In the genomic region with DNA sequence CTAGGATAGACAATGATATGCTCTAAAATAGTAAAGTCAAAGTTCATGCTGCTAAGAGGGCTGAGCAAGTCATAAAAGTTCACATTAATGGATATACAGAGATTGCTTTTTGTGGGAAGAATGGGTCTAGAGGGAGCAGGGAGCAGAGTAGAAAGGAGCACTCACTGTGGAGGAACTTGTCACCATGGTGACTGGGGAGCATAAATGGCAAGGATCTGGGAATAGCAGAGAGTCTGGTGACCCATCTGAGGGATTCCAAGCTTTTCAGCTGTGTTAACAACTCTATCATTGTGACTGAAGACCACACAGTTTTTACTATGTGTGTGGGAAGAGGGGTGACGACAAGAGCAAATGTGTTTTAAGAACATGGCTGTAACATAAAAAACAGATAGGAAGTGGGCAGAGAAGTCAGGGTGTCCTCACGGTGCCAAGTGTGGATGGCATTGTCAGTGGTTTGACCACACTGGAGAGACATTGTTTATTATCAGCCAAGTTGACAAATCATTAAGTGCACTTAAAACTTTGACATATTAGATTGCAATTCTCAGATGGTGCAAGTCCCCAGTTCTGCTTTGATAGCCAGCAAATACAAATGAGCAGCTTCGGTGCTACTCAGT, we compare ENCODE assay signal across 22 mouse cellular contexts. TPM values are rescaled to one million over a fixed set of nuclear protein-coding genes. Genes with fewer than 3 reads are reported as not detected.
DNase-seq lines count a peak whose midpoint lies in the region; ATAC-seq and TF ChIP-seq lines count a peak whose summit lies in the region.
"Had no signal": no experiment of that assay in that cellular context is flagged by ENCODE, and none has a peak within 500 bp of the region (broad histone marks: within the 10 kb centered on the region; RNA-seq: fewer than 3 reads in every experiment).

No protein-coding gene starts in this region.

- H3K9me3 ChIP-seq in hindbrain, postnatal 0 days (ENCODE audit: low read length) = no peaks in the 10 kb centered on the region
- H3K9me3 ChIP-seq in hindbrain, embryonic 14.5 days (ENCODE audit: control insufficient read depth, low read length) = no peaks in the 10 kb centered on the region
- H3K9me3 ChIP-seq in midbrain, embryonic 16.5 days (replicated peaks; ENCODE audit: control insufficient read depth, low read length, poor library complexity, severe bottlenecking) = no peaks in the 10 kb centered on the region
- H3K9me3 ChIP-seq: hindbrain, embryonic 12.5 days; kidney, embryonic 15.5 days; limb, embryonic 12.5 days; liver, embryonic 12.5 days had no signal

- no peak for DNase-seq in hindbrain, postnatal 0 days (ENCODE audit: low spot score)
- DNase-seq in hindbrain, embryonic 14.5 days (ENCODE audit: low spot score) = no peak
- DNase-seq in 416B (ENCODE audit: low read depth) = peak; percentile 12
- DNase-seq in brain, adult 2 months (ENCODE audit: low read depth, low spot score) = peak; percentile 16
- no peak for DNase-seq in kidney, postnatal 36 days
- DNase-seq in embryo, embryonic 11 days = no peak
- DNase-seq: adrenal gland, adult 2 months; cerebellum, postnatal 10 days; heart, postnatal 10 days; lung, adult 2 months; right cerebral cortex, postnatal 4 days had no signal

- no peak overlapping the region for H3K4me3 ChIP-seq in hindbrain, postnatal 0 days (ENCODE audit: low read length)
- H3K4me3 ChIP-seq in hindbrain, embryonic 14.5 days (replicated peaks; ENCODE audit: low read length) = no peak overlapping the region
- no peak overlapping the region for H3K4me3 ChIP-seq in midbrain, embryonic 16.5 days (ENCODE audit: low read depth, low read length)
- H3K4me3 ChIP-seq: hindbrain, embryonic 12.5 days; kidney, embryonic 15.5 days; limb, embryonic 12.5 days; liver, embryonic 12.5 days had no signal

- H3K27ac ChIP-seq in hindbrain, postnatal 0 days = no peak overlapping the region
- H3K27ac ChIP-seq in hindbrain, embryonic 14.5 days = no peak overlapping the region
- H3K27ac ChIP-seq in midbrain, embryonic 16.5 days (ENCODE audit: low read length) = no peak overlapping the region
- H3K27ac ChIP-seq: hindbrain, embryonic 12.5 days; kidney, embryonic 15.5 days; limb, embryonic 12.5 days; liver, embryonic 12.5 days; stomach, postnatal 0 days had no signal

- 59% methylated on average over 3 of the region's 3 CpGs for WGBS in hindbrain, postnatal 0 days
- WGBS in hindbrain, embryonic 14.5 days = 54% methylated on average over 3 of the region's 3 CpGs
- WGBS in midbrain, embryonic 16.5 days = 68% methylated on average over 3 of the region's 3 CpGs

- peak; percentile 53 for ATAC-seq in hindbrain, postnatal 0 days
- ATAC-seq in hindbrain, embryonic 14.5 days (ENCODE audit: low FRiP score) = no peak
- 0 out of 2 replicates have a peak, but pooled peaks have one; percentile 36 for ATAC-seq in midbrain, embryonic 16.5 days
- ATAC-seq: intestine, postnatal 0 days; liver, embryonic 12.5 days had no signal

- TF ChIP-seq CTCF in hindbrain, postnatal 0 days (IDR thresholded peaks at IDR 0.05; ENCODE audit: low read depth) = no peak

- H3K36me3 ChIP-seq in hindbrain, postnatal 0 days (ENCODE audit: insufficient read depth, low read length) = no peaks in the 10 kb centered on the region
- no peaks in the 10 kb centered on the region for H3K36me3 ChIP-seq in hindbrain, embryonic 14.5 days (replicated peaks; ENCODE audit: control insufficient read depth, insufficient read depth)
- no peaks in the 10 kb centered on the region for H3K36me3 ChIP-seq in midbrain, embryonic 16.5 days (ENCODE audit: control insufficient read depth, insufficient read depth, low read length)
- H3K36me3 ChIP-seq: hindbrain, embryonic 12.5 days; kidney, embryonic 15.5 days; limb, embryonic 12.5 days; liver, embryonic 12.5 days had no signal

- H3K27me3 ChIP-seq in hindbrain, postnatal 0 days (ENCODE audit: insufficient read depth, low read length) = no peaks in the 10 kb centered on the region
- H3K27me3 ChIP-seq in hindbrain, embryonic 14.5 days (ENCODE audit: control insufficient read depth, insufficient read depth, low read length) = no peaks in the 10 kb centered on the region
- no peaks in the 10 kb centered on the region for H3K27me3 ChIP-seq in midbrain, embryonic 16.5 days (ENCODE audit: control insufficient read depth, insufficient read depth, low read depth, low read length)
- H3K27me3 ChIP-seq: hindbrain, embryonic 12.5 days; kidney, embryonic 15.5 days; limb, embryonic 12.5 days; liver, embryonic 12.5 days had no signal

- no peak overlapping the region for H3K9ac ChIP-seq in hindbrain, postnatal 0 days (replicated peaks; ENCODE audit: low read length)
- H3K9ac ChIP-seq in hindbrain, embryonic 14.5 days = no peak overlapping the region
- H3K9ac ChIP-seq in midbrain, embryonic 16.5 days (ENCODE audit: low read depth, low read length) = no peak overlapping the region
- H3K9ac ChIP-seq: hindbrain, embryonic 12.5 days; kidney, embryonic 15.5 days; limb, embryonic 12.5 days; liver, embryonic 12.5 days had no signal

- H3K4me1 ChIP-seq in hindbrain, postnatal 0 days (ENCODE audit: insufficient read depth, low read length) = no peaks in the 10 kb centered on the region
- no peaks in the 10 kb centered on the region for H3K4me1 ChIP-seq in hindbrain, embryonic 14.5 days (replicated peaks; ENCODE audit: control insufficient read depth, insufficient read depth, low read length)
- no peaks in the 10 kb centered on the region for H3K4me1 ChIP-seq in midbrain, embryonic 16.5 days (ENCODE audit: control insufficient read depth, insufficient read depth, low read length)
- H3K4me1 ChIP-seq: hindbrain, embryonic 12.5 days; kidney, embryonic 15.5 days; limb, embryonic 12.5 days; liver, embryonic 12.5 days had no signal

- no peak overlapping the region for H3K4me2 ChIP-seq in hindbrain, postnatal 0 days (ENCODE audit: low read depth, low read length)
- H3K4me2 ChIP-seq in hindbrain, embryonic 14.5 days (replicated peaks) = no peak overlapping the region
- H3K4me2 ChIP-seq in midbrain, embryonic 16.5 days (ENCODE audit: low read length) = no peak overlapping the region
- H3K4me2 ChIP-seq: heart, embryonic 11.5 days; hindbrain, embryonic 12.5 days; kidney, embryonic 15.5 days; limb, embryonic 12.5 days; liver, embryonic 12.5 days had no signal

RNA-seq across cellular contexts. Expression of gene Tnip3, which starts 6.2 kb away (rescaled TPM):
- not detected in 2 replicates for total RNA-seq in hindbrain, postnatal 0 days (2014; rRNA removed)
- not detected in 2 replicates for polyA plus RNA-seq in hindbrain, postnatal 0 days (2015; fragmentation: Nextera tagmentation; extraction: Ambion mirVana)
- not detected in 2 replicates for polyA plus RNA-seq in hindbrain, embryonic 14.5 days (2014; fragmentation: Nextera tagmentation; extraction: Ambion mirVana)
- polyA plus RNA-seq in midbrain, embryonic 16.5 days (2015; fragmentation: Nextera tagmentation; extraction: Ambion mirVana) = not detected in 2 replicates
- total RNA-seq: gastrocnemius, adult 18-20 months; layer of hippocampus, postnatal 25 days; left cerebral cortex, postnatal 10 days had no signal
- polyA plus RNA-seq: adrenal gland, adult 2 months; hindbrain, embryonic 12.5 days; limb, embryonic 12.5 days had no signal

Comparison
In these comparisons a context has a peak if more than half of its experiments do, and no peak if none do; other contexts are left out.
1. DNase-seq: peak in 416B (single experiment) and brain, adult 2 months (single experiment); none in hindbrain, postnatal 0 days (single experiment), hindbrain, embryonic 14.5 days (single experiment), kidney, postnatal 36 days (0 of 2) and embryo, embryonic 11 days (single experiment).